Mouse (Mus musculus) layer of hippocampus, postnatal 10 days (tissue): ENCODE data around the gene Tdrd7. TPM values are rescaled to one million over a fixed set of nuclear protein-coding genes. Genes with fewer than 3 reads are reported as not detected.

Experiments
- DNase-seq, 2 experiments: peaks; one replicate each; pipeline ENCODE4 v3.0.0; 2021; ENCODE audit warnings: low spot score in 2 of 2
- long read RNA-seq: library from polyadenylated mRNA; stranded (forward); transcript quantifications from one replicate; pipeline ENCODE4 v2.0.0, GENCODE M21; 2023
- total RNA-seq, 2 experiments: library from RNA; stranded (reverse); gene quantifications; 2 replicates each; pipeline ENCODE4 v1.2.3; 2021

Gene Tdrd7
- 10 to 100 TPM; 25.2 to 32.7 TPM for total RNA-seq
- long read RNA-seq, transcript Tdrd7-201 (17 exons, 3,716 nt), result major isoform, 7 of 14 reads
- long read RNA-seq, partial matches to known transcripts, result 4 of 14 reads
- long read RNA-seq, other reads (novel, unspliced or antisense), result 3 of 14 reads

DNA sequence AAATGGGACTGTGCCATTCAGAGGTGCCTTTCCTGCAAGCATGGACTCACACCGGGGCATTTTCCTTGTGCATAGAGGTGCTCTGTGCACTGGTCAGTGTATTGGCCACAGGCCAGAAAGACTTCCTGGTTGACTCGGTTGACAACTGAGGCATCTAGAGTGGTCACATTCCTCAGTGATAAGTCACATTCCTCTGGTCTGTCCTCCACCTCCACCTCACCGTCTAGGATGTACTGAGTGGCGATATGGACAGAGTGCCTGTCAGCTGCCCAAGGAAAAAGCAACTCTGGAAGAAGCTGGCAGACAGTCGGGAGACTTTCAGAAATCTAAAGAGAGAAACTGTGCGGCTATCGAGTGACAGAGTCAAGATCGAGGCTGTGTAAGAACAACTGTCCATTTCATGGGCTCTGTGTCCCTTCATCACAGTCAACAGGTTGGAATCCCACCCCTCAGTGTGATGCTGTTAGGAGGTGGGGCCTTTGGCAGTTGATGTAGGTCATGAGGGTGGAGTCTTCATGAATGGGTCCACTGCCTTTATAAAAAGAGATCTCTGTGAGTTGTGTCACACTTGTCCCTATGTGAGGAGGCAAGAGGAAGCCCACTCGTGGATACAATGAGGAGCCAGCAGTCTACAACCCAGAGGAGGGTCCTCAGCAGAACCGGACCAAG lies at the start of gene Tdrd7:
TSS of gene Tdrd7 (plus strand) at position 564 of the 669 bp plus-strand sequence.
- no peak for DNase-seq

- DNase-seq, result no peak
Measured at GRCm38 (mm10) chr4:45917091-45917490, 48.0 kb upstream of the Tdrd7 start.

DNA sequence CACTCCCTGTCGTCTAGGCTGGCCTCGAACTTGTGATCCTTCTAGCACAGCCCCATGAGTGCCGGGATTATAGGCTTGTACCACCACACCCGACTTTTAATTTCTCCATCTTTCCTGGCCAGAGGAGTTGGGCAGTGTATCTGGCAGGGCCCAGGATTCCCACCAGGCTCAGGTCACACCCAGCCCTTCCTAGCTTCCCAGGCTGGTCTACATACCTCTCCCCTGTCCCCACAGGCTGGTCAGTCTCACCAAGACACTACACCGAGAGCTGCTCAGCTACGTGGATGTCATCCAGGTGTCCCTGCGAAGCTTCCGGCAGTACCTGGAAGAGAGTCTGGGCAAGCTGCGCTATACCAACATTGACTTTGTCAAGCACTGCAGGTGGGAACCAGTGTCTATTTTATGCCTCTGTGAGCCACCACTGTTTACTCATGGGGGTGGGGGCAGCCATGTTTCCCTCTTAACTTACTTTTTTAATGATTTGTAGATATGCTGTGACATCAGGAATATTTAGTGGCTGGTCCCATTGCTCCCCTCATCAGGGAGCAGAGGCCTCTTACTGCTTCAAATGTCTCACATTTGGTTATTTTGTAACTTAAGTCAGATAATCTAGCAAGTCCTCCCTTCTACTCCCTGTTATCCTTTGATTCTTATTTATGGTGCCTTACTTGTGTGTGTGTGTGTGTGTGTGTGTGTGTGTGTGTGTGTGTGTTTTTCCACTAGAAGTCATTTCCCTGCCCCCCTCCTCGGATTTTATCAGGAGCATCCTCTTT lies 43.3 kb upstream of the Tdrd7 start:
- DNase-seq, result no peak

DNA sequence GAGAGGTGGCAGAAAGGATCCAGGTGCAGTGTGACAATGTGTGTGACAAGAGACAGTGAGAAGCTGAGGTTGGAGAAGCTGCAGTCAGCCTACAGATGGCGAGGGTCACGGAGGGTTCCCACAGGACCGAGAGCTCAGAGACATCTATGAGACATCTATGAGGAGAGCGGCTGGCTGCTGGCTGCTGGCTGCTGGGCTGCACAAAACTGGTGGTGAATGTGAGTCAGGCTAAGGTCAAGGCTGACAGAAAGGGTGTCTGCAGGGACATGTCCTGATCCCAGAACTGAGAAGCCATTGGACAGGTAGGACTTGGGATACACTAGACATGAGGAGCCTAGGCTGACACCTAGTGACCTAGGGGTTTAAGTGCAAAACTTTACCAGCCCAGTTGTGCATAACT lies 41.1 kb upstream of the Tdrd7 start:
- DNase-seq, result no peak

DNA sequence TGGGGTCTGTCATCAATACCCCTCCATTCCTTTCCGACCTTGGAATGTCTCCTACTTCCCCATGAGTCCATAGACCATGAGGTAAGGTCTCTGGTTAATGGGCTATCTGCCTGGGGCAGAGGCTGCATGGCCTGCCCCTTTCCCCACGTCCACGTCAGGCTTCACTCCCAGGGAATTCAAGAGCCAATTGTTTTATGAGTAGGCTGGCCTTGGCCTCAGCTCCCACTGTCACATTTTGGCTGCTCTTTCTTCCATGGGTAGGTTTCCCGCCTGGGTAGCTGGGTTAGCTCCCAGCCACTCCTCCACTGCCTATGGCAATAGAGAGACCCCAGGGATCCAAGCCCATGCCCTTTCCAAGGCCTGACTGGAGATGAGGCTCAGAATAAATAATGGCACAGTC lies 36.6 kb upstream of the Tdrd7 start:
- DNase-seq, result no peak

DNA sequence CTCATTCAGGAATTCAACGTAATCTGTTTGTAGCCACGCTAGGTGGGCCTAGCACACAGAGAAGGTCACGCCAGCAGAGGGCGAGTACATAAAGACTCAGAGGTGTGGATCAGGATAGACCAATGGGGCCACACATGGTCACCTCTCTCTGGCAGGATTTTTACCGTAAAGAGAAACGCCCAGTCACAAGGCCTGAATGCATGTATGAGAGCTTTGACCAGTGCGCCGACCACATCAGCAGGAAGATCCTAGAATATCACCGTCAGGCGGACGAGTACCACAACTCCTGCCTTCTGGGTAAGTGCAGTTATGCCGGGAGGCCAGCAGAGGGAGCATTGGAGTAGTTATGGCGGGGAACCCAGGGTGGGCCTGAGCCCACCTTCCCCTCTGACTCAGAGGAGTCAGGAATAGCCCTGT lies 23.5 kb upstream of the Tdrd7 start:
- DNase-seq, result peak; percentile 73 to 79

GRCm38 (mm10) chr4:45947729-45948128 lies 17.4 kb upstream of the Tdrd7 start:
- DNase-seq, result no peak

- no peak for DNase-seq
Measured at GRCm38 (mm10) chr4:45949109-45949848, 15.9 kb upstream of the Tdrd7 start.

DNA sequence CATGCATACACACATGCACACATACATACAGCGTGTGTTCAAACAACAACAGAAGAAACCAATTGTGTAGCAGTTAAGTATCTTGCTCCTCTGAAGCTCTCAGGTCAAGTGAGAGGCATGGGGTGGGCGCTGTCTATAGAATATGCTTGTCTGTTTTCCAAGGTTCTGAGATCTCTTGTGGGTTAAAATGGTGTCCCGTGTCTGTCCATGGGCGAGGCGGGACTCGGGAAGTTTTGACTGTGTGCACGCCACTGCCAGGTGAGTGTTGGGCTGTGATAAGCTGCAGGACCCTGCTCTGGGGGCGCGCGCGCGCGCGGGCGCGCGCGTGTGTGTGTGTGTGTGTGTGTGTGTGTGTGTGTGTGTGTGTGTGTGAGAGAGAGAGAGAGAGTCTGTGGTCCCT lies 13.3 kb upstream of the Tdrd7 start:
- DNase-seq, result no peak

DNA sequence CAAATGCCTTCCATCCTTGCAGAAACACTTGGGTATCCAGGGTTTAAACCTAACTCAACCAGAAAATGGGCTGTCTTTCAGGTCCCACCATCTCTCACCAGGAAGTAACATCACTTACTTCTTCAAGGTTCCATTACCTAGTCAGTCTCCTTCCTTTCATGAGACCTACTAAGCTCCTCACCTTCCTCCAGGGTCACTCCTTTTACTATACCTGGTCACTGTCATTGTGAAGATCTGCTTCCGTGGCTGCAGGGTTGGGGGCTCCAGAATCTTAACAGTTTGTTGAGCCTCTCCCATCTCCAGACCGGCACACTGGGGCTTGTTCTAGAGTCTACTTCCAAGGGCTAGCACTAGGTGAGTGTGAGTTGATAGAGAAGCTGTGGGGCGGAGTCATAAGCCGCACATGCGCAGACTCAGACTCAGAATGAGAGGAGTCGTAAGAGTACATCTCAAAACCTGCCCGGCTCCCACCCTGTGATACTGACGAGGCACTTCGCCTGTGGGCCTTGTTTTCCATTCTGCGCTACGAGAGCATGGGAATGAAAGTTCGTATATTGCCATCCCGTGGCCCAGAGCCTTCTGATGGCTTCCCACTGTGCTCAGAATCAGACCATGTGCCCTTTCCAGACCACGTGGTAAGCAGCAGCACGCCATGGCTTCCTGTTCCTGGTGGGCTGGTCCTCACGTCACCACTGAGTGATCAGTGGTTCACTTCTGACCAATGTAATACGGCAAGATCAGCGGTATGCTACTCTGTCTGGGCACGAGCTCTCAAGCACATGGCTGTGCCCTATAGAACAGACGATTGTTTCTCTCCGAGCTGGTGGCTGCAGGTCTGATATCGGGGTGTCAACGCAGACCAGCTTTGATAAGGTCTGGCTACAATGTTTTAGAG lies 11.9 kb upstream of the Tdrd7 start:
- DNase-seq, result no peak

- no peak for DNase-seq
Measured at GRCm38 (mm10) chr4:45955235-45955634, 9.9 kb upstream of the Tdrd7 start.

GRCm38 (mm10) chr4:45956131-45956530 lies 9.0 kb upstream of the Tdrd7 start:
- no peak for DNase-seq

DNA sequence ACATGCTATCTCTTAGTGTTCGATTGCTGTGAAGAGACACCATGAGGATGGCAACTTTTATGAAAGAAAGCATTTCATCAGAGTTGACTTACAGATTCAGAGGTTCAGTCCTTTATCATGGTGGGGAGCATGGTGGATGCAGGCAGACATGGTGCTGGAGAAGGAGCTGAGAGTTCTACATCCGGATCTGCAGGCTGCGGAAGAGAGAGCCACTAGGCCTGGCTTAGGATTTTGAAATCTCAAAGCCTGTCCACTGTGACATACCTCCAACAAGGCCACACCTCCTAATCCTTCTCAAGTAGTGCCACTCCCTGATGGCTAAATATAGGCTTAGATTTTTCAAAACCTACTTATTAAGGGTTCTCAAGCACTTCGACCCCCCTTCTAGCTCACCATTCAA lies 8.4 kb upstream of the Tdrd7 start:
- no peak for DNase-seq

DNA sequence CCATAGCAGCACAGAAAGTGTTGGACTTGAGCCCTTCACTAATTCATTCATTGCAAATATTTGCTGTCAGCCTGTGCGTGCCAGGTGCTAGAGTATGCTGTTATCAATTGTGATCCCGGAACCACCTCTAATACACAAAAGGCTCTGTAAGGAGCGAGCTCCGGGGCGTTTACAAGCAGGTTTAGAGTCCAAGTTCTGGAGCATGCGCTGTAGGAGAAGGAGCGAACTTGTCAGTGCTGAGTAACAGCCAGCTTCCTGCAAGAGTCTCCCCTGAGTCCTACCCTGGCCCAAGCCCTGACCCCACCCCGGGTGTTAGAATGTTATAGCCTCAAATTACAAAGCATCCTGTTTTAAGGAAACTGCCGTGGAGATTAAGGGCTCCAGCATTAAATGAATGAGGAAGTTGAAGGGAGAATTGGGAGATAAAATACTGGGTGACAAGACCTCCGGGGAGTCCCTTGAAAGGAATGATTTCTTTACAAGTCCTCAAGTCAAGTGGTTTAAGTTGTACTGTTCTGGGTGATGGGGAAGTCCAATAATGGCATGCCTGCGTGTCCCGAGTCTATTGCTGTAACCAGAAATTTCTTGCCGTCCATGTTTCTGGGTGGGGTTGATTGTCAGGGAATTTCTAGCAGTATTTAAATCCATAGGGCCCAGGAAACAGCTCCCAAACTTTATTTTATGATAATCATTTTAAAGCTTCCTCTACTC lies 758 bp downstream of the Tdrd7 start:
- no peak for DNase-seq

- DNase-seq, result no peak
Measured at GRCm38 (mm10) chr4:45966716-45967115, 1.6 kb downstream of the Tdrd7 start.

- peak in 1 of 2 experiments; percentile 21 for DNase-seq
Measured at GRCm38 (mm10) chr4:45967479-45968341, 2.6 kb downstream of the Tdrd7 start.

DNA sequence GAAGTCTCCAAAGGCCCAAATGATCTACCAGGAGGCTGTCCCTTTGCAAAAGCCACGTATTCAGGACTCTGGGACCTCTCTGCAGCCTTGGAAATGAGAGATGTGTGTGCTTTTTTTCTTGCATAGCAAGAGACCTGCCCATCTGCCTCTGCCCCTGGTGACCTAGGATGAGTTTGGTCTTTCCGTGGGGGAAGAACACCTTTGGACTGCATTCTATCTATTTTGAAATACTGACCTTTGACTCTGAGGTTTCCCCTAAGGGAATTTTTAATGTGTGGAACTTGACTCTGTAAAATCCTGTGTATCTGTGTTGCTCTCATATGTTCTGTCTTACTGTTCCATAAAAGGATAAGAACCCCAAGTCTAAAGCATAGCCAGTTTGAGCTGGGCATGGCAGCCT lies 3.9 kb downstream of the Tdrd7 start:
- DNase-seq, result no peak

DNA sequence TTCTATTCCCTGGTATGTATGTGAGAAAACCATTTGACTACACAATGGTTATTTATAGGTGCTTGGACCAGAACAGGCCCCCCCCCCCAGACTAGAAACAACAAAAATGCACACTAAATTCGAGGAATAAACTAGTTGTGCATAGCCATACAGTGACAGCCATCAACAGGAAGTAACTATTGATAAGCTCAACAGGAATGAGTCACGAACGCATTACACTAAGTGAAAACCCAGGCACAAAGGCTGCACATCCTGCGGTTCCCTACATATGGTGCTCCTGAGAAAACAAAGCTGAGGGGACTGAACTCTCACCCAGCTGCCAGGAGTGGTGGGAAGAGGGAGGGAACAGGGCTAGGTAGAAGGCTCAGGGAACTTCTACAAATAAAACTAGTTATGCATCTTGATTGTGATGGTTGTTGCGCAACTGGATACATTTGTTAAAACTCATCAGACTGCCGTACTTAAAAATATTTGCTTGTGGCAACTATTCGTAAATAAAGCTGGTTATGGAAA lies 5.0 kb downstream of the Tdrd7 start:
- DNase-seq, result no peak
